Mouse (Mus musculus) brain, embryonic 14.5 days (tissue): ENCODE measurements around the gene Adipoq.

Source experiments
- CTCF ChIP-seq: fragments of 200-500 bp; IDR thresholded peaks from 2 replicates; pipeline ENCODE4 v1.5.1; 2012; ENCODE audit warnings: inconsistent platforms, mild to moderate bottlenecking, moderate library complexity, borderline replicate concordance; ENCODE audit not compliant: insufficient read depth, insufficient read length; ENCODE audit errors: extremely low read depth
- POLR2A ChIP-seq: fragments of 200-500 bp; IDR thresholded peaks from 2 replicates; pipeline ENCODE4 v1.6.1; 2012; ENCODE audit warnings: mild to moderate bottlenecking, inconsistent platforms, borderline replicate concordance; ENCODE audit not compliant: poor library complexity, insufficient read depth, insufficient read length, severe bottlenecking; ENCODE audit errors: extremely low read depth

DNA sequence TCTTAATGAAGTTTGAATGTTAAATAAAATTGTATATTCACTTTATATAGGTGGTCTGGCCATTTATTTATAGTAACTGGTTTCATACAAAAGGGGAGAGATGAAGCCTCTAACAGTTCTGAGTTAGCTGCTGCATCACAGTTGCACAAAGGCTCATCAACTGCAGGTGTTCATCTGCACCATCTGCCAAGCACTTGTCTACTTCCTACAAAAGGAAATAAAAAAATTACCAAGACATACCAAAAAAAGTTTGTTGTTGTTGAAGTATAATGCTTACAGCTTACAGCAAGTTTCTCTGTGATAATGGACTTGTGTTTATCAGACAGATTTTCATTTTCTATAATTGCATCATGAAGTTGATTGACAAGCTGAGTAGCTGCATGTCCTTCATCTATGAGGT lies 32.4 kb upstream of the Adipoq start:
- TF ChIP-seq POLR2A (no peak), CTCF (no peak)
